Mouse (Mus musculus) lung, adult 2 months (tissue): ENCODE data around the gene Nat8f1.
A peak's percentile ranks its signal among the peaks of the same experiment; 100 is the strongest.
"Not testable (repeated sequence)": the region's sequence is repeated elsewhere in the genome, so short reads cannot be mapped to it uniquely, and the experiment has no call there.

Source experiments
- CTCF ChIP-seq: fragments of 200-500 bp; IDR thresholded peaks from 2 replicates; pipeline ENCODE4 v1.5.1; 2011; ENCODE audit warnings: mild to moderate bottlenecking, low read length, control low read depth; ENCODE audit not compliant: insufficient read depth
- POLR2A ChIP-seq: fragments of 200-500 bp; IDR thresholded peaks from 2 replicates; pipeline ENCODE4 v1.6.1; 2011; ENCODE audit warnings: low read depth, mild to moderate bottlenecking, control low read depth, low read length, borderline replicate concordance; ENCODE audit errors: extremely low read depth

- not testable (repeated sequence) for TF ChIP-seq CTCF
- peak; percentile 64; the same call in 1 of the 2 replicates for TF ChIP-seq POLR2A
Observed at GRCm38 (mm10) chr6:85936508-85937465, 21.3 kb upstream of the Nat8f1 start.
